Mouse (Mus musculus) heart, postnatal 14 days (tissue): ENCODE measurements at regions not wholly inside any gene's neighbourhood (a gene's known extent, or its start where the extent isn't known, plus 50 kb on each side); places are given as distances from the start of the nearest gene placed in this dataset.

Source experiments
- DNase-seq, 2 experiments: peaks; one replicate each; pipeline ENCODE4 v3.0.0; 2021 to 2022
- intact Hi-C: fragments of 180-260 bp; cut with DNase I; formaldehyde crosslinking; loops from one replicate; pipeline ENCODE4 v1.15.1; 2025

DNA sequence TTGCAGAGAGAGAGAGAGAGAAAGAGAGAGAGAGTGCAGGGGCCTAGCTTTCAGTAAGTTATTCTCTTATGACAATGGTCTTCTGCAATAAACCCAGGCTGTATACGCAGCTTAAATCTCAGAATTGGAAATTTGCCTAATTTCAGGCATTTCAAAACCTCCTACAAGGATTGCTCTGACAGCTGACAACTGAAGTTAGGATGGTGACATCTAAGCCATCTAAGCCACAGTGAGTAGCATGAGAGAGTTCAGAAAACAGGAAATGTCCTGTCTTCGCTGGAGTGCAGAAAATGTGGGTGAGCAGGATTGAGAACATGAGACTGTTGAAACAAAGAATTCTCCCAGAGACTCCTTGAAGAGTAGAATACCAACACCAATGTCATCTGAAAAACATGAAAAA, 56.8 kb downstream of the Fam110c start:
- intact Hi-C loops: no loop called here
- DNase-seq: no peak

DNA sequence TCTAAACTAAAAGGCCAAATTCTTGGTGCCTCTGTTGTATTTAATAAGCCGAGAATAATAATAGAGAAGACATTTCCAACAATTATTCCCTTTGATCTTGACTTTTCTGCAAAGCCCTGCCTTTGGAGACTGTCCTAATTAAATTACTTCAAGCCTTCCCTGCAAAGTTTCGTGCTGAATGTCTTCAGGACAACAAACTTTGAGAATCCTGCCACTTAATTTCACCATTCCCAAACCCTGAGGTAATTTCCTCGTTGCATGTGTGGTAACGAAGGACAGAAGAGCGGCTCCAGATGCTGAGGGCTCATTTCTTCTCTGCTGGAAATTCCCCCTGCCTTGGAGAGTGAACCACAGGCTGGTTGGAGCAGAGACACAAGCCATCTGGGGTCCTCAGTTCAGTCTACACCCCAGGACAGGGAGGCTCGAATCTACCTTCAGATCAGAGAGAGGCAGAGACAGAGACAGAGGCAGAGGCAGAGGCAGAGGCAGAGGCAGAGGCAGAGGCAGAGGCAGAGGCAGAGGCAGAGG, 60.9 kb downstream of the Fam110c start:
- intact Hi-C loops: no loop called here

DNA sequence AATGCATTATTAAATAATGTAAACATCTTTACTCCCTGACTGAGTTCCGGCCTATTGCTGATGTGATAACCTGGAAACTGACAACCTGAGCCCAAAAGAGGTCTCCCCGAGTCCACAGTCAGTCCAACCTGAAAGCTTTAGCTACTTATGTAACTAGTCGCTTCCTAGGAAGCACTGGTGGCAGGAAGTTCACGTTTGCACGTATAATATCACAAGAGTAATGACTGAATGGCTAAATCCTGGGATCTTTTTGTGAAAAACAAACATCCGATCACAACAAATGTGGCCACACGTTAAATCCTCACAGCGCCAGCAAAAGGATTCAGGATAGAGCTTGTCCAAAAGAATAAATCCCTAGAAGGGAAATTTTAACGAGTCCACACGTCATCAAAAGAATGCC, 62.7 kb downstream of the Fam110c start:
- intact Hi-C loops: no loop called here
- DNase-seq: no peak

More for the DNA sequence above, 60.9 kb downstream of the Fam110c start:
- peak in 1 of 2 experiments; percentile 34 for DNase-seq

DNA sequence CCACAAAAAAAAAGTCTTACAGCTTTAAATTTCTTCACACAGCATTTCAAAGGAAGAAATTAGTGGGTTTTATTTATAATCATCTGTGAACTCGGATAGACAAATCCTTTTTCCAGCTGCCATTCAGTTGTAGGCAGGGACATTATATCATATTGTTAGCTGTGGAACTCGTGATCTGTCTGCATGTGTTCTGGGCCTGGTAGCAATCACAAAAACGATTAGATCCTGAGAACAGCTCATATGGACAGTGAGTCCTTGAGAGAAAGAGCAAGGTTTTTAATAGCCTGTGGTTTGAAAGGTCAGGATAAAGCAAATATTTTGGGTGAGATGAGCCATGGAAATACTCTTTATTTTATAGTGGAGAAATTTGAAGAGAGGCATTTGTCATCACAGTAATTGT, 63.2 kb downstream of the Fam110c start:
- intact Hi-C loops: no loop called here
- DNase-seq: no peak

DNA sequence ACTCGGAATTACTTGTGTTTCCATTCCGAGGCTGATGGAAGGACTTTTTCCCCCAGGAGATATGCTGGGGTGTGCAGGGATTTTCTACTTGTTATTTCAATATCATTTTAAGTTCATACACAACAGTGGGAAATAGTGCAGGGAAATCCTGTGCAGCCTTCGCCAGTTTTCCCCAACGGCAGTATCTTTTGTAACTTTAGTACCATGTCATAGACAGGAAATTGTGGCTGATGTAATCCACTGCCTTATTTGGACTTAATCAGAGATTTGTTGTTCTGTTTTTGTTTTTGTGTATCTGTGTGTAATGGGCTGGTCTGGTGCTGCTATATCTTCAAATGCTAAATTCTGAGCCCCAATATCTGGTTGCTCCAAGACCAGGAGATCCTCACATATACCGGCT, 63.8 kb downstream of the Fam110c start:
- DNase-seq: no peak
- intact Hi-C loops: no loop called here

DNA sequence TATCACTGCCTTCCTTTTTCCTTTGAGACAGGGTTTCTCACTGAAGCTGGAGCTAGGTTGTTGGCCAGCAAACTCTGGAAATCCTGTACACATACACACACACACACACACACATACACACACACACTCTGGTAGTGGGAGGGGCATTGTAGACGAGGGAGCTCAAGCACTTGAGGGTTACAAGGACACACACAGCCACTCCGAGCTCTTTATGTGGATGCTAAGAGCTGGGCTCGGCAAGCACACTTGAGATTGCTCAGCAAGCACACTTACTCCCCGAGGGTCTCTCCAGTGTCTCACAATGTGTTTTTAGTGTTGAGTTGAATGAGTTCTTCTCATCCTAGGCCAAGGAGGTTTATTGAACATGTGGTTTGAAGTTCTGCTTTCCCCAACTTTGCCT, 66.2 kb downstream of the Fam110c start:
- no peak for DNase-seq
- intact Hi-C loops: no loop called here

DNA sequence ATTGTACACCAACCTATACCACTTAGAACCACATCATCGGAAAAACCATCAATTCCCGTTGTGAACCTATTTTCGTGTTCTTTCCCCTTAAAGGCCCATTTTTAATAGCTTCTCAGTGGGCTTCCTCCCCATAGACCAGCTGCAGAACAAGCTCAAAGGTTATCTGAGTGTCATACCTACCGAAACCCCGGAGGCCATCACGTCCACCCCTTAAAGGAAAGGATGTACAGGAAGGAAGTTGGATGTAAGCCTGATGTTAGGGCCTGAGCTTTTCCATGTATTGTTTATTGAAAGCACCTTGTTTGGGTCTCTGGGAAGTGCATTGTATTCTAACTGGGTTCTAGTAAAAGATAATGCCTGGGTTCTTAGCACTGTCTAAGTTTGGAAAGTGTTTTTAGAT, 69.6 kb downstream of the Fam110c start:
- intact Hi-C loops: no loop called here
- DNase-seq: no peak

DNA sequence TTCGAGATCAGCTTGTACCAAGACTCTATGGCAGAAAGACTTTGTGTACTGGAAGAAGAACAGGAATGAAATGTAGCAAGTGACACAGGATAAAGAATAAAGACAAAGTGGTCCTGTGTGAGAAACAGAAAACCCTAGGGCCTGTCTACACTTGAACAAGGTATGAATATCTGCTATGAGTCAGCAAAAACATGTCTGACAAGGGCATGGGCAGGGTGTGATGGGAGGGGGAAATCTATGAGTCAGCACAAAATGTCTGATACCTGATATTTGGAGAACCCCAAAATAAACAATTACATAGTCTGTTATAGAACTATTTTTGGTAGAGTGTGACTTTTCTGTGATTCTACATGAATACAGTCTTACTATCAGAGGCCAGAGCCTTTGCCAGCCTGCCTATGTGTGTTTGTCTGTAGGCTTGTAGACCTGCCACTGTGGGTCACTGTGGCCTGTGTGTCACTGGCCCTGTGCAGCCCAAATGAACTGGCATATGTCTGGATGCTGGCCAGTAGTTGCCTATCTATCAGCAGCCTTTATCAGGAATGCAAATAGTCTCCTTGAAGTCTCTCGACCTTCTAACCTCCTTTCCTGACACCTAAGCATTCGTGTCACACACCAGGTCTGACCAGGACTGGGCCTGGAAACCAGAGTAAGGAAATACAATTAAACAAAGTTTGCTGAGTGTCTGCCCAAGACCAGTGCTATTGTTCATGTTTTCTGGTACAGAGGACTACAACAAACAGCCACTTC, 71.5 kb downstream of the Fam110c start:
- DNase-seq: peak in 1 of 2 experiments; percentile 32
- intact Hi-C loops: loop anchor here (5.0 kb wide), 1 partner anchor 122 kb away; the partner anchor contains the start of gene Lamb1

DNA sequence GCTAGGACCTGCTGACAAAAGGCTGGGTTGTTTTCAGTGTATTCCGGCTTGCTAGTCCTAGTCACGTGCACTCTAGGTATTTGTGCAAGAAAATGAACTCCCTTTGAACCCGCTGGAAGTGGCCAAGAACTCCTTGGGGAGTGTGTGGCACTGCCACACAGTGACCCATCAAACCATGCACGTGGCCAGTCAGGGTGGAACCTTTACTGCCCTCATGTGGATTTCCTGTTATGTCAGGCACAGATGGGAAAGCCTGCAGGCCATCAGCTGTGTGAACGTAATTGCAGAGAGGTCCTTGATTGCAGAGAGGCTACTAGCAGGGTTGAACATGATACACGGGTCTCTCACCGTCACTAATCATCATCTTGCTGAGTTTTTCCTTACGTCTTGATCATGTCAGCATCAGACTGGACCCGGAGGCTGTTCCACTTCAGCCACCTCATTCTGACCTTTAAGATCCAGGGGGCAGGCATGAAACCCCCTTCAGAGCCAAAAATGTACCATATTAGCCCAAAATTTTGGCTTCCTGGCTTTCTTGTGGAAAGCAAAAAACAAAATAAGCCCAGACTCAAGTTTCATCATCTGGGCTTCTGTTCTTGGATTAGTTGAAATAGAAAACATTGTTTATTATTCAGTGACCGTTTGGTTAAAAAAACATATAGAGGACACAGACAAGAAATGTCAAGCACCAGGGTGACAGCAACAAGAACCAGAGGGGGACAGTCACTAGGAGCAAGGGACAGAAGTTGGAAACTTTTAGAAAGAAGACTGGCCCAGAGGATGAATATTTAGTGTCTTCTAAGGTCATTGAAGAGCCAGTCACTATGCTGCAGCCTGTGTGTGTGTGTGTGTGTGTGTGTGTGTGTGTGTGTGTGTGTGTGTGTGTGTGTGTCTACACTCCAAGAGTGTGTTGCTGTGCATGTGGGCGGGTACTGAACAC, 75.0 kb downstream of the Fam110c start:
- DNase-seq: no peak
- intact Hi-C loops: loop anchor here (5.0 kb wide), 1 partner anchor 119 kb away; the partner anchor contains the start of gene Lamb1

DNA sequence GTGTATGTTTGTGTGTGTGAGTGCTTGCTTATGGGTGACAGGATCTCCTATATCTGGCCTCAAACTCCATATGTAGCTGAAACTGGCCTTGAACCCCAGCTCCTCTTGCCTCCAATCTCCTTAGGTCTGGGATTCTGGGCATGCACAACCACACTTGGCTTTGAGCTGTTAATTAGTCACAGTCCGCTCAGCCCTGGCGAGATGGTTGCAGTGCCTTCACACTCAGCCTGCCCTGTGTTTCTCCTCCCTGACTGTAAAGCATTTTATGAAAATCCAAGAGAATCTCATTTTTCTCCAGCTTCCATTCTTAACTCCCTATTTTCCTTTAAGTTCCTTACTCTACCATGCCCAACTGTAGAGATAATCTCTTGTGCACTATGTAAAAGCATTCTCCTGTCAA, 80.1 kb downstream of the Fam110c start:
- DNase-seq: no peak

DNA sequence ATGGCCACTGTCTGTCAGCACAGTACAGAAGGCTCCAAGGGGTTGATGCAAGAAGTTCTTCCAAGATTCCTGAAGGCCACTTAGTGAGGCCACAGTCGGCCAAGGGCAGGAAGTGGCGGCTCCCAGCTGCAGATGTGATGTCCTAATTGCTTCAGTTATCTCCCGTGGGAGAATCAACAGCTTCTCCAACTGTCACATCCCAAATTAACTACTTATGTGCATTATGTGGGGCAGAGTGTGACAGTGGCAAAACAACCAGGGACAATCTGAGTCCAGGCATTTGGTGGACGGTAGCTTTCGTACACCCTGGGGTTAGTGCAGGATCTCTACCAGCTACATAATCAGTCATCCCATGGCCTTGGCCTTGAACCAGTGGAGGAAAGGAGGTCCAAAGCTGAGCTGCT, 80.9 kb downstream of the Fam110c start:
- DNase-seq: peak; percentile 34 to 51
- intact Hi-C loops: no loop called here

More for the DNA sequence above, 80.1 kb downstream of the Fam110c start:
- intact Hi-C loops: no loop called here

DNA sequence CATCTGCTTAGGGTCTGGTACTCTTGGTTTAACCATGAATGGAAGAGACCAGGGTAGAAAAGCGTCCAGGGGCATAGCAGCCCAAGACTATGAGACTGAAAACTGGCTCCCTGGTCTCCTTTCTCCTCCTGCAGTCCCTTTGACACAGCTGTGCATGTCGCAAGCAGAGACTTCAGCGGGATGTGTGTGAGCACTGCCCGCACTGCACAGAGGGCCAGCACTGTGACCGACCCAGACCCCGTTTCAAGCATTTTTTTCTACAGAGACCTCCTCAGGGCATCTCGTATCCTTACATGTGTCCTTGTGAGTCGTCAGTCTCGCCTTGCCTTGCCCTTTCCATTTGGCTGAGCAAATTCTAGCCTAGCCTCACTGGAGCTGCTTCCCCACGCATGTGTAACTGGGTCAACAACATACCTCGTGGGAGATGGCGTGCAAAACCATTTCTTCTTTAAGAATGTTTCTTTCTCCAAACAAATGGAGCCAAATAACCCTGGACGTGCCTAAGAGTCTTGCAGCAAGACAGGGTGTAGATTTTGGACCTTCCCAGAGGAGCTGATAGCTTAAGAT, 82.6 kb downstream of the Fam110c start:
- intact Hi-C loops: no loop called here

DNA sequence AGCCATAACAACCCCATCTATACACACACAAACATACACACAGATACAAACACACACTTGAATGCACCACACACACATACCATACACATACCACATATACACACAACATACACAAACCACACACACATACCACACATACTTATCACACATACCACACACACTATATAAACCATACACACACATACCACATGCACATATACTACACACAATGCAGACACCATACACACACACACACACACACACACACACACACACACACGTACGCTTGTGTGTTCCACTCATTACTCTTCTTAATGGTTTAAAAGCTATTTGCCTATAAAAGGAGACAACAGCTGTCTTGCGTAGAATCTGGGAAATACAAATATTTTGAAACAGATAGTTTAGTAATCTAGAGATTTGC, 83.1 kb upstream of the Gm6993 start:
- intact Hi-C loops: no loop called here
- DNase-seq: no peak

More for the DNA sequence above, 82.6 kb downstream of the Fam110c start:
- no peak for DNase-seq

DNA sequence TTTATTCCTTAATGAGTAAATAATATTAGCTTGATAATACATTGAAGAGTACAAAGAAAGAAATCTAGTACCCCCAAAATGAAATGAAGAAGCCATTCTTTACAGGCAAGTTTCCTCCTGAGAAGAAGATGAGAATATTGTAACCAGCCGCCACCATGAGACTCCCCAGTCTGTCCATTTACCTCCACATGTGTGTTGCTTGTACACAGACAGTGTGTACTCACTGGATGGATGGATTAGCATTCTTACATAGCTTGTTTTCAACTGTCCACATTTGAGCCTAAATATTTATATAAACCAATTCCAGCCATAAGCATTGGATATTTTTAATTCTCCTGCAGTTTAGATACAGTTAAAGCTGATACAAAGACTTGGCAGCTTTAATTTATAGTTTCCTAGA, 82.7 kb upstream of the Gm6993 start:
- DNase-seq: no peak
- intact Hi-C loops: no loop called here

DNA sequence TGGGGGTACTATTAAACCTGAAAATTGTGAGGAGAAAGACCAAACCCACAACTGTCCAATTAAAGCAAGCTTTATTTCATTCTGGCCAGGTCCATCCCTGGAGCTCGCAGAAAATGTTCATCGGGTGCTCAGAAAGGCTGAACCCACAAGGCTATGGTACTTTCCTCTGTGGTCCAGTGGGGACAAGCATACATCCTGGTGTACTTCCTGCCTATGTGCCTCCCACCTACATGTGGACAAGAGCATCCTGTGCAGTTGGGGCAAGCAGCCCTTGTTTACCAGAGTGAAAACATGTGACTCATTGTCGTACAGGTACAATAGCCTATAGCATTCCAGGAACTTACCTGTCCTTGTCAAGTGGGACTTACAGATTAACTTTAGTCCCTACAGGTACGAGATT, 81.7 kb upstream of the Gm6993 start:
- DNase-seq: no peak
- intact Hi-C loops: no loop called here

DNA sequence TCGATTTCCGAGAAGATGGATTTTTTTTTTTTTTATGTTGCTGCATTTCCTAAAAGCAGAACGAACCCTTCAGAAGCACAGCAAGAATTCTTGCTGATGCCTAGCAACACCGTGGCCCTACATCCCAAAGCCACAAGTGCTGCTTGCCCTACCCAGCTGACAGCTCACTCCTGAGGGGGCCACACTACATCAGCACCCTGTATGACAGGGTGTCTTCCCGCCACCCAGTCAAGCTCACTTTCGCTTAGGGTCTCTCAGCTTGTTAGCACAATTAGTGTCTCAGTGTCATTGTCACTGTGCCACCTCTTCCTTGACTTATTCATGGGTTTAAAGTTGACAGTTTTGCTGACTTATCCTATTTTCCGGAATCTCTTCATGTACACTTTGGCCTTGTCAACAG, 81.2 kb upstream of the Gm6993 start:
- intact Hi-C loops: no loop called here

DNA sequence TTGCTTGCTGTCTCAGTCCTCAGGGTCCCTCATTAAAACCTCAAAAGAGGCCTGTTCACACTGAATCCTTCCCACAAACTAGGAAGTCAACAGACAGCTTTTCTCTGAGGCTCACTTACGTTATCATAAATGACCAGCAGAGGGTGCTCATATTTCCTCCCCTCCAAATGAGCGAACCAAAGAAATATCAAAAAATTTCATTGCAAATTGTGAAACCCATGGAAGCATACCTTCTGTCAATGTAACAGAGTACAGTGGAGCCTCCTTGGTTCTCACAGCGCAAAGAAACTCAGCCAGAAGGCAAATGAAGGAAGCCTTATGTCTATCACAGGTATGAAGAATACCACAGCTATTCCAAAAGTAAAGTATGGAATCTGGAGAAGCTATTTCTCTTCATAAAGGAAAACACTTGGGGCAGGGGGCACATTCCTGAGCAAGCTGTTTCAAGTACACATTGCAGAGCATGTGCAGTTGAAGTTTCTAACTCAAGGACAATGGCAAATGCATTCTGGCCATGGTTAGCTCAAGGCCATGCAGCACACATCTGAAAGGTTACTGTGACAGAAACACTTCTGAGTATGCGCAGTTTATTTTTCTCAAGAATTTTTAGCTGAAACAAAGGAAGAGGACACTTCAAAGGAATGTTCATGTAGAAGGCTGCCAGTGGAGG, 72.2 kb upstream of the Gm6993 start:
- DNase-seq: peak in 1 of 2 experiments; percentile 64
- intact Hi-C loops: loop anchor here (2.0 to 5.0 kb wide), 3 partner anchors 41 to 134 kb away; no protein-coding TSS in a partner anchor

More for the DNA sequence above, 81.2 kb upstream of the Gm6993 start:
- no peak for DNase-seq

DNA sequence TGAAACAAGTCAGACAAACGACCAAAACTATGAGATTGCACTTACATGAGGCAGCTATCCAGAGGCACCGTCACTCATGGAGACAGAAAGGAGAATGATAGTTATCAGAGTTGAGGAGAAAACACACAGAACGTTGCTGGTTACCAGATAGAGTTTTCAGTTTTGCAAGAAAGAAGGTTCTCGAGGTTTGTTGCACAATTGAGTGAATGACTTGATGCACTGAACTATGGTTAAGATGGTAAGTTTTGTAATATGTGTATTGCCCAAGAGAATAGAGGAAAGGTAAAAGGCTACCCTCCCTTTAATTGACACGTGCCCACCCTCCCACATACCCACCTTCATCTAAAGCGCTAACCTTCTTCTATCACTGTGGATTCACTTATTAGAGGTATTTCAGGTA, 70.5 kb upstream of the Gm6993 start:
- intact Hi-C loops: no loop called here

DNA sequence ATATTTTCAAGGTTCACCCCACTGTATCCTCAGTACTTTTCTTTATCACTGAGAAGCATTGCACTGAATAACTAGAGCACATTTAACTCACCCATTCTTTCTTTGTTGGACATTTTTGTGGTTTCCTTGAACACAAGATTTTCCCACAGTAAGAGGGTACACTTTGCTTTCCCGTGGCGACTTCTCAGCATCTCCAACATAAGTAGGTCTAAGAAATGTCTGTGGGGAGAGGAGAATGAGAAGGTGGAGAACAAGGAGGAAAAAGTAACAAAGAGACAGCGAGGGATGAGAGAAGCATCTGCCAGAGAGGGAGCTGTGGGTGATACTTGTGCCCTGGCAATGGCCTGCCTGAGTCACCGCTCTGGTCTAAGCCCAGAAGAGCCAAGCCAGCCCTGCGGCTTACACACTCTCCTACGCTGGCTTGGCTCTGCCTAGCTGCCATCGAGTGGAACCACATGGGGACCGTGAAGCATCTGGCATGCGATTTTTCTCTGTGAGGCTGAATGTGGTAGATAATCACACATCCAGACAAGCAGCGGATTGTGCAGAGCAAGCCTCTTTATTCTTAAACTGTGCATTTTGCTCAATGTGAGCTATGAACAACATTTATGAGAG, 69.9 kb upstream of the Gm6993 start:
- intact Hi-C loops: no loop called here
- DNase-seq: peak; percentile 50 to 61

More for the DNA sequence above, 70.5 kb upstream of the Gm6993 start:
- DNase-seq: no peak

DNA sequence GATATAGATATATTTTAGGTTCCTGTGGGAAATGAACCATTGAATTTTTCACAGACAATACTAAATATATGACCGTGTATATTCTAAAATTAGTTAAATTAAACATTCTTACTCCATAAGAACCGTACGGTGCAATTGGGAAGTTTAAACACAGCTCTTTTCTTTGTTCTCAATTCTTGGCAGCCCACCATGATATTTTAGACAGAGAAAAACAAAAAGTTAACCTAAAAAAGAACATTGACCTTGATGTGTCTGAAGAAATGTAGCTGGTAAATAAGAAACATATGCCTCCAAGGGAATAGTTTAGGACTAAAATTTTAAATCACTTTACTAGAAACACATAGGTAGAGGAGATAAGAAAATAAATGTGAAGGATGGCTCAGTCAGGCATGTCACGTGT, 68.6 kb upstream of the Gm6993 start:
- intact Hi-C loops: no loop called here
- no peak for DNase-seq
